Mouse (Mus musculus) bone marrow, adult 2 months (tissue): ENCODE results near the gene Prkcb.

Experiments used
- CTCF ChIP-seq: fragments of 200-500 bp; IDR thresholded peaks from 2 replicates; pipeline ENCODE4 v1.5.1; 2011; ENCODE audit warnings: low read length, control low read depth; ENCODE audit not compliant: control insufficient read depth, insufficient read depth
- POLR2A ChIP-seq: fragments of 200-500 bp; IDR thresholded peaks from 2 replicates; pipeline ENCODE4 v1.6.1; 2011; ENCODE audit warnings: low read depth, mild to moderate bottlenecking, control low read depth, low read length, borderline replicate concordance; ENCODE audit not compliant: control insufficient read depth

DNA sequence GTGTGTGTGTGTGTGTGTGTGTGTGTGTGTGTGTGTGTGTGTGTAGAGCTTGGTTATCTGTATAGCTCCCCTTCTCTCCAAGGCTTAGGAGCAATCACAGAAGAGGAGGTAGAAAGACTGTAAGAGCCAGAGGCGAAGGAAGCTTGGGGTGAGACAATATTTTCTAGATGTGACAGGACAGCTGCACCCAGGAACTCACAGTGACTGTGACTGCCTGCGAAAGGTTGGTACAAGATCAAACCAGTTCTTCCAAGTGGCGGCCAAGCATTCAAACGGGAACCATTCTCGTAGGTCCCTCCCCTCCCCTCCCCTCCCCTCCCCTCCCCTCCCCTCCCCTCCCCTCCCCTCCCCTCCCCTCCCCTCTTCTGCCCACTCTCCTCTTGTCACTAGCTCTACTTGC lies 42.6 kb upstream of the Prkcb start:
- no peak for TF ChIP-seq CTCF
- TF ChIP-seq POLR2A: no peak
